Mouse (Mus musculus) MEL (cell line): ENCODE results near the gene Lbx1. TPM values are rescaled to one million over a fixed set of nuclear protein-coding genes. Genes with fewer than 3 reads are reported as not detected.

ENCODE experiments used
- DNase-seq: peaks from one replicate; pipeline ENCODE4 v3.0.0; 2011; ENCODE audit warnings: low read depth, low spot score
- H3K27ac ChIP-seq: 2 replicates; pipeline ENCODE4 v1.5.1; 2012; ENCODE audit warnings: low read depth, mild to moderate bottlenecking, control low read depth, low read length, moderate library complexity; ENCODE audit not compliant: control insufficient read depth
- H3K27me3 ChIP-seq, 2 experiments: fragments of 150-350 bp in 1 of 2; sonication (generic) in 1 of 2; 2 replicates each; pipeline ENCODE4 v1.6.1; 2012; ENCODE audit warnings: low read length in 2 of 2, mild to moderate bottlenecking in 2 of 2, improper control_type of control experiment in 1 of 2, moderate library complexity in 1 of 2; ENCODE audit not compliant: insufficient read depth in 2 of 2, control insufficient read depth in 1 of 2
- H3K36me3 ChIP-seq, 2 experiments: 2 replicates each; pipeline ENCODE4 v1.6.1; 2012 to 2014; ENCODE audit warnings: low read length in 2 of 2, improper control_type of control experiment in 1 of 2, inconsistent platforms in 1 of 2, mild to moderate bottlenecking in 1 of 2; ENCODE audit not compliant: insufficient read depth in 2 of 2, control insufficient read depth in 1 of 2
- H3K4me1 ChIP-seq, 2 experiments: fragments of 150-350 bp in 1 of 2; sonication (generic) in 1 of 2; 2 replicates each; pipeline ENCODE4 v1.6.1; 2012; ENCODE audit warnings: low read length in 2 of 2, improper control_type of control experiment in 1 of 2, mild to moderate bottlenecking in 1 of 2; ENCODE audit not compliant: insufficient read depth in 2 of 2, control insufficient read depth in 1 of 2
- H3K4me3 ChIP-seq, 2 experiments: fragments of 150-350 bp in 1 of 2; sonication (generic) in 1 of 2; 2 replicates each; pipeline ENCODE4 v1.5.1; 2012; ENCODE audit warnings: low read depth in 2 of 2, low read length in 2 of 2, mild to moderate bottlenecking in 2 of 2, moderate library complexity in 2 of 2, control low read depth in 1 of 2, improper control_type of control experiment in 1 of 2; ENCODE audit not compliant: control insufficient read depth in 1 of 2, insufficient read depth in 1 of 2
- H3K79me2 ChIP-seq: 2 replicates; pipeline ENCODE4 v1.6.1; 2012; ENCODE audit warnings: mild to moderate bottlenecking, low read length, moderate library complexity; ENCODE audit not compliant: control insufficient read depth, poor library complexity, insufficient read depth
- H3K9ac ChIP-seq: 2 replicates; pipeline ENCODE4 v1.6.1; 2012; ENCODE audit warnings: low read depth, mild to moderate bottlenecking, control low read depth, low read length, moderate library complexity; ENCODE audit not compliant: control insufficient read depth, poor library complexity, severe bottlenecking
- H3K9me3 ChIP-seq: fragments of 150-350 bp; sonication (generic); replicated peaks from 2 replicates; pipeline ENCODE4 v1.6.1; 2012; ENCODE audit warnings: mild to moderate bottlenecking, low read length, improper control_type of control experiment, moderate library complexity; ENCODE audit not compliant: insufficient read depth
- CTCF ChIP-seq, 3 experiments: IDR thresholded peaks in 2 of 3; conservative IDR thresholded peaks in 1 of 3; 2 replicates each; pipeline ENCODE4 v1.5.1; 2011 to 2012; ENCODE audit warnings: low read length in 3 of 3, low read depth in 2 of 3, mild to moderate bottlenecking in 2 of 3, improper control_type of control experiment in 1 of 3, inconsistent platforms in 1 of 3, mixed read lengths in 1 of 3, moderate library complexity in 1 of 3; ENCODE audit not compliant: control insufficient read depth in 1 of 3, insufficient read depth in 1 of 3, poor library complexity in 1 of 3, severe bottlenecking in 1 of 3
- E2F4 ChIP-seq: IDR thresholded peaks from 2 replicates; pipeline ENCODE4 v1.6.1; 2011; ENCODE audit warnings: low read depth, low read length, improper control_type of control experiment, borderline replicate concordance
- EP300 ChIP-seq, 2 experiments: IDR thresholded peaks; 2 replicates each; pipeline ENCODE4 v1.6.1; 2011; ENCODE audit warnings: improper control_type of control experiment in 2 of 2, low read length in 2 of 2, low read depth in 1 of 2, mild to moderate bottlenecking in 1 of 2
- MEF2A ChIP-seq: IDR thresholded peaks from 2 replicates; pipeline ENCODE4 v1.6.1; 2014; ENCODE audit warnings: low read depth, mild to moderate bottlenecking, inconsistent platforms, low read length, improper control_type of control experiment; ENCODE audit not compliant: poor library complexity, insufficient replicate concordance, severe bottlenecking; ENCODE audit errors: extremely low read depth
- MXI1 ChIP-seq: IDR thresholded peaks from 2 replicates; pipeline ENCODE4 v1.6.1; 2011; ENCODE audit warnings: mild to moderate bottlenecking, low read depth, low read length, improper control_type of control experiment
- POLR2AphosphoS2 ChIP-seq: IDR thresholded peaks from 2 replicates; pipeline ENCODE4 v1.6.1; 2011; ENCODE audit warnings: low read length, improper control_type of control experiment
- RAD21 ChIP-seq: IDR thresholded peaks from 2 replicates; pipeline ENCODE4 v1.6.1; 2011; ENCODE audit warnings: mild to moderate bottlenecking, low read depth, low read length, improper control_type of control experiment
- RCOR1 ChIP-seq: IDR thresholded peaks from 2 replicates; pipeline ENCODE4 v1.6.1; 2012; ENCODE audit warnings: low read depth, mild to moderate bottlenecking, inconsistent platforms, low read length, improper control_type of control experiment
- SIN3A ChIP-seq: IDR thresholded peaks from 2 replicates; pipeline ENCODE4 v1.6.1; 2012; ENCODE audit warnings: low read length, improper control_type of control experiment, inconsistent platforms
- TAL1 ChIP-seq: IDR thresholded peaks from 2 replicates; pipeline ENCODE4 v1.6.1; 2012; ENCODE audit warnings: mild to moderate bottlenecking, inconsistent platforms, low read length, moderate library complexity, mixed read lengths
- USF1 ChIP-seq: IDR thresholded peaks from 2 replicates; pipeline ENCODE4 v1.6.1; 2014; ENCODE audit warnings: low read depth, mild to moderate bottlenecking, inconsistent platforms, low read length, improper control_type of control experiment, moderate library complexity
- USF2 ChIP-seq, 2 experiments: IDR thresholded peaks; 2 replicates each; pipeline ENCODE4 v1.6.1; 2011 to 2012; ENCODE audit warnings: improper control_type of control experiment in 2 of 2, low read length in 2 of 2, borderline replicate concordance in 1 of 2, inconsistent platforms in 1 of 2, low read depth in 1 of 2, mild to moderate bottlenecking in 1 of 2; ENCODE audit not compliant: insufficient read depth in 1 of 2
- ZC3H11A ChIP-seq: IDR thresholded peaks from 2 replicates; pipeline ENCODE4 v1.6.1; 2012; ENCODE audit warnings: low read depth, mild to moderate bottlenecking, inconsistent platforms, low read length, improper control_type of control experiment
- ZKSCAN1 ChIP-seq: IDR thresholded peaks from 2 replicates; pipeline ENCODE4 v1.6.1; 2012; ENCODE audit warnings: low read depth, mild to moderate bottlenecking, inconsistent platforms, low read length, improper control_type of control experiment, moderate library complexity
- polyA plus RNA-seq, 2 experiments: library from polyadenylated mRNA; stranded (reverse) in 1 of 2; unstranded in 1 of 2; fragments of >175 nt in 1 of 2; fragments of >200 nt in 1 of 2; gene quantifications; 2 replicates each; pipeline versions ENCODE4 v1.2.1 to v1.2.4; 2012; ENCODE audit warnings: low replicate concordance in 2 of 2, low read depth in 1 of 2; ENCODE audit not compliant: insufficient read length in 2 of 2, insufficient read depth in 1 of 2, missing spikeins in 1 of 2
- total RNA-seq: library from RNA; depleted of rRNA; stranded (reverse); fragments of 300-350 nt; gene quantifications from 2 replicates; pipeline ENCODE4 v1.2.3, GENCODE M21; 2012

Gene Lbx1
- total and polyA plus RNA-seq, 3 experiments = not detected

GRCm38 (mm10) chr19:45205311-45206105 is 30.1 kb downstream of the Lbx1 start:
- Histone ChIP-seq H3K27ac (no peak overlapping the region), H3K27me3 (no peaks in the 10 kb centered on the region), H3K36me3 (no peaks in the 10 kb centered on the region), H3K4me3 (no peak overlapping the region), H3K79me2 (no peaks in the 10 kb centered on the region), H3K9ac (no peak overlapping the region), H3K4me1 (peaks cover 0 to 10% of the 10 kb centered on the region in 2 experiments; a peak in 3 of 4 replicates)
- peak; percentile 29 for DNase-seq
- TF ChIP-seq EP300 (IDR thresholded peaks at IDR 0.05; ENCODE audit: low read depth in 1 of 2, low read length in 2 of 2) (no peak), USF1 (no peak), CTCF (IDR thresholded peaks at IDR 0.05 in 2 of 3, conservative IDR thresholded peaks at IDR 0.05 in 1 of 3; ENCODE audit: control insufficient read depth in 1 of 3, insufficient read depth in 1 of 3, low read depth in 2 of 3, low read length in 3 of 3, poor library complexity in 1 of 3, severe bottlenecking in 1 of 3) (no peak), E2F4 (no peak), ZKSCAN1 (no peak)
- TF ChIP-seq, all 39 proteins: peak for 0
- no peaks in the 10 kb centered on the region for H3K9me3 ChIP-seq

GRCm38 (mm10) chr19:45196967-45197366 is 38.6 kb downstream of the Lbx1 start:
- H3K36me3 ChIP-seq = no peaks in the 10 kb centered on the region
- no peak overlapping the region for H3K4me3 ChIP-seq
- H3K4me1 ChIP-seq = no peaks in the 10 kb centered on the region
- no peak overlapping the region for H3K27ac ChIP-seq
- no peaks in the 10 kb centered on the region for H3K27me3 ChIP-seq
- H3K9ac ChIP-seq = no peak overlapping the region
- TF ChIP-seq POLR2AphosphoS2 = no peak
- TF ChIP-seq RAD21 = no peak
- TF ChIP-seq USF1 = no peak
- TF ChIP-seq TAL1 = no peak
- TF ChIP-seq USF2 (IDR thresholded peaks at IDR 0.05; ENCODE audit: borderline replicate concordance in 1 of 2, insufficient read depth in 1 of 2, low read depth in 1 of 2, low read length in 2 of 2) = no peak
- TF ChIP-seq MXI1 = no peak
- no peak for TF ChIP-seq RCOR1
- TF ChIP-seq ZC3H11A = no peak
- no peak for TF ChIP-seq SIN3A
- TF ChIP-seq MEF2A = no peak
- no peak for DNase-seq
- H3K9me3 ChIP-seq = no peaks in the 10 kb centered on the region
- H3K79me2 ChIP-seq = no peaks in the 10 kb centered on the region
